Mouse (Mus musculus) stomach, embryonic 16.5 days (tissue): Measurements from ENCODE around the gene Sec14l4. TPM values are rescaled to one million over a fixed set of nuclear protein-coding genes. Genes with fewer than 3 reads are reported as not detected.
"Not testable (repeated sequence)": the region's sequence is repeated elsewhere in the genome, so short reads cannot be mapped to it uniquely, and the experiment has no call there.

Experiments used
- ATAC-seq: fragments of 200-750 bp; cut with Nextera tagmentation; 2 replicates; pipeline ENCODE4 v1.8.0; 2017; ENCODE audit warnings: moderate number of reproducible peaks, moderate TSS enrichment; ENCODE audit not compliant: insufficient read depth, low FRiP score
- H3K27ac ChIP-seq: fragments of 300-500 bp; sonication (generic); 2 replicates; pipeline ENCODE4 v1.5.1; 2014; ENCODE audit warnings: low read length
- H3K27me3 ChIP-seq: fragments of 300-500 bp; sonication (generic); 2 replicates; pipeline ENCODE4 v1.6.1; 2014; ENCODE audit warnings: low read length, control low read depth, mixed read lengths; ENCODE audit not compliant: control insufficient read depth, insufficient read depth
- H3K36me3 ChIP-seq: fragments of 300-500 bp; sonication (generic); 2 replicates; pipeline ENCODE4 v1.6.1; 2014; ENCODE audit warnings: low read length; ENCODE audit not compliant: control insufficient read depth, insufficient read depth
- H3K4me1 ChIP-seq: fragments of 300-500 bp; sonication (generic); 2 replicates; pipeline ENCODE4 v1.6.1; 2014; ENCODE audit warnings: low read length, control low read depth, mixed read lengths; ENCODE audit not compliant: control insufficient read depth, insufficient read depth
- H3K4me2 ChIP-seq: fragments of 300-500 bp; sonication (generic); 2 replicates; pipeline ENCODE4 v1.6.1; 2014; ENCODE audit warnings: low read depth, low read length, mixed read lengths
- H3K4me3 ChIP-seq: fragments of 300-500 bp; sonication (generic); replicated peaks from 2 replicates; pipeline ENCODE4 v1.5.1; 2014; ENCODE audit warnings: mild to moderate bottlenecking, low read length
- H3K9ac ChIP-seq: fragments of 300-500 bp; sonication (generic); 2 replicates; pipeline ENCODE4 v1.6.1; 2014; ENCODE audit warnings: low read length
- H3K9me3 ChIP-seq: fragments of 300-500 bp; sonication (generic); replicated peaks from 2 replicates; pipeline ENCODE4 v1.6.1; 2016; ENCODE audit warnings: low read length, control low read depth; ENCODE audit not compliant: control insufficient read depth
- WGBS: fragments of 180-500 bp; shearing (Covaris S2); extraction: QIAGEN DNeasy Blood & Tissue Kit; methylation state at CpG from one replicate; pipeline ENCODE4 v1.1.7; 2014; 5-methylcytosine and 5-hydroxymethylcytosine counted together
- polyA plus RNA-seq: library from polyadenylated mRNA; unstranded; fragments of >200 nt; fragmentation: Nextera tagmentation; extraction: Ambion mirVana; gene quantifications from 2 replicates; pipeline ENCODE4 v1.2.1, GENCODE M21; 2015

The Sec14l4 gene
- polyA plus RNA-seq, 1 experiment from 2014 or later = 1.4 TPM

- no peak for ATAC-seq
These were observed 35.8 kb upstream of the Sec14l4 start for GRCm38 (mm10) chr11:3995511-3995910.

GRCm38 (mm10) chr11:3996840-3997239 is 34.4 kb upstream of the Sec14l4 start:
- H3K27ac ChIP-seq = no peak overlapping the region
- H3K9ac ChIP-seq = no peak overlapping the region
- H3K4me2 ChIP-seq = no peak overlapping the region
- 0 out of 2 replicates have a peak, but pooled peaks cover 5% of the 10 kb centered on the region for H3K4me1 ChIP-seq
- peaks cover 33% of the 10 kb centered on the region for H3K27me3 ChIP-seq
- 90% methylated on average over 3 of the region's 3 CpGs for WGBS
- no peak overlapping the region for H3K4me3 ChIP-seq
- H3K9me3 ChIP-seq = no peaks in the 10 kb centered on the region
- no peak for ATAC-seq
- H3K36me3 ChIP-seq = no peaks in the 10 kb centered on the region; the same call in 1 of the 2 replicates

More at GRCm38 (mm10) chr11:3995511-3995910, 35.8 kb upstream of the Sec14l4 start:
- Histone ChIP-seq H3K9me3 (no peaks in the 10 kb centered on the region), H3K36me3 (no peaks in the 10 kb centered on the region; the same call in 1 of the 2 replicates), H3K4me1 (0 out of 2 replicates have a peak, but pooled peaks cover 5% of the 10 kb centered on the region), H3K9ac (no peak overlapping the region), H3K27me3 (peaks cover 33% of the 10 kb centered on the region), H3K4me3 (no peak overlapping the region), H3K4me2 (no peak overlapping the region), H3K27ac (no peak overlapping the region)
- 77% methylated on average over 5 of the region's 5 CpGs for WGBS

- H3K9me3 ChIP-seq = no peaks in the 10 kb centered on the region
- 0 out of 2 replicates have a peak, but pooled peaks cover 5% of the 10 kb centered on the region for H3K4me1 ChIP-seq
- no peak overlapping the region for H3K9ac ChIP-seq
- H3K4me3 ChIP-seq = peak overlapping the region; percentile 39
- peaks cover 33% of the 10 kb centered on the region for H3K27me3 ChIP-seq
- H3K36me3 ChIP-seq = no peaks in the 10 kb centered on the region; the same call in 1 of the 2 replicates
- peak overlapping the region; percentile 52 for H3K4me2 ChIP-seq
- no peak overlapping the region for H3K27ac ChIP-seq
- no peak for ATAC-seq
- WGBS = 15% methylated on average over 66 of the region's 66 CpGs
These were observed 33.1 kb upstream of the Sec14l4 start for GRCm38 (mm10) chr11:3997978-3998720.

GRCm38 (mm10) chr11:3999547-3999946 is 31.7 kb upstream of the Sec14l4 start:
- Histone ChIP-seq H3K27me3 (peaks cover 33% of the 10 kb centered on the region), H3K36me3 (no peaks in the 10 kb centered on the region; the same call in 1 of the 2 replicates), H3K4me1 (0 out of 2 replicates have a peak, but pooled peaks cover 5% of the 10 kb centered on the region), H3K4me2 (no peak overlapping the region), H3K9ac (no peak overlapping the region), H3K9me3 (no peaks in the 10 kb centered on the region), H3K27ac (no peak overlapping the region), H3K4me3 (no peak overlapping the region)
- WGBS = 63% methylated on average over 5 of the region's 5 CpGs
- no peak for ATAC-seq

- no peaks in the 10 kb centered on the region; the same call in 1 of the 2 replicates for H3K36me3 ChIP-seq
These were observed 29.7 kb upstream of the Sec14l4 start for GRCm38 (mm10) chr11:4001603-4002002.

GRCm38 (mm10) chr11:4005220-4005805 is 25.9 kb upstream of the Sec14l4 start:
- Histone ChIP-seq H3K4me3 (no peak overlapping the region), H3K27me3 (peaks cover under 1% of the 10 kb centered on the region; the same call in 1 of the 2 replicates), H3K4me1 (no peaks in the 10 kb centered on the region), H3K36me3 (no peaks in the 10 kb centered on the region), H3K9ac (no peak overlapping the region), H3K27ac (no peak overlapping the region), H3K9me3 (no peaks in the 10 kb centered on the region), H3K4me2 (no peak overlapping the region)
- ATAC-seq = no peak
- 60% methylated on average over 5 of the region's 5 CpGs for WGBS

More at GRCm38 (mm10) chr11:4001603-4002002, 29.7 kb upstream of the Sec14l4 start:
- no peak for ATAC-seq
- Histone ChIP-seq H3K9ac (no peak overlapping the region), H3K4me3 (no peak overlapping the region), H3K4me2 (no peak overlapping the region), H3K4me1 (0 out of 2 replicates have a peak, but pooled peaks cover 5% of the 10 kb centered on the region), H3K27me3 (peaks cover 33% of the 10 kb centered on the region), H3K27ac (no peak overlapping the region), H3K9me3 (no peaks in the 10 kb centered on the region)
- WGBS = 9% methylated on average over 5 of the region's 5 CpGs

GRCm38 (mm10) chr11:4006462-4006861 is 24.8 kb upstream of the Sec14l4 start:
- H3K27ac ChIP-seq = no peak overlapping the region
- no peaks in the 10 kb centered on the region for H3K36me3 ChIP-seq
- no peaks in the 10 kb centered on the region for H3K27me3 ChIP-seq
- ATAC-seq = no peak
- no peaks in the 10 kb centered on the region for H3K4me1 ChIP-seq
- no peaks in the 10 kb centered on the region for H3K9me3 ChIP-seq
- H3K9ac ChIP-seq = no peak overlapping the region
- H3K4me3 ChIP-seq = no peak overlapping the region
- WGBS = 78% methylated on average over 3 of the region's 3 CpGs
- no peak overlapping the region for H3K4me2 ChIP-seq

- H3K4me1 ChIP-seq = no peaks in the 10 kb centered on the region
- H3K4me3 ChIP-seq = no peak overlapping the region
- no peak overlapping the region for H3K27ac ChIP-seq
- 68% methylated on average over 1 of the region's 1 CpGs for WGBS
- no peak for ATAC-seq
- H3K27me3 ChIP-seq = no peaks in the 10 kb centered on the region
- no peaks in the 10 kb centered on the region for H3K36me3 ChIP-seq
- H3K9me3 ChIP-seq = no peaks in the 10 kb centered on the region
- H3K9ac ChIP-seq = no peak overlapping the region
- H3K4me2 ChIP-seq = no peak overlapping the region
These were observed 18.6 kb upstream of the Sec14l4 start for GRCm38 (mm10) chr11:4012616-4013015.

GRCm38 (mm10) chr11:4015796-4016195 is 15.5 kb upstream of the Sec14l4 start:
- not testable (repeated sequence) for H3K27ac ChIP-seq, H3K9me3 ChIP-seq, H3K4me1 ChIP-seq, H3K27me3 ChIP-seq, H3K36me3 ChIP-seq, ATAC-seq, H3K9ac ChIP-seq, H3K4me3 ChIP-seq, H3K4me2 ChIP-seq
- WGBS = 85% methylated on average over 14 of the region's 14 CpGs
